Mouse (Mus musculus) embryonic facial prominence, embryonic 10.5 days (tissue): ENCODE data around the gene Arl15. TPM values are rescaled to one million over a fixed set of nuclear protein-coding genes. Genes with fewer than 3 reads are reported as not detected.

Source experiments
- DNase-seq: peaks from one replicate; pipeline ENCODE4 v3.0.0-alpha.2; 2017; ENCODE audit warnings: low spot score
- H3K27ac ChIP-seq: fragments of 300-500 bp; sonication (generic); replicated peaks from 2 replicates; pipeline ENCODE4 v1.5.1; 2016; ENCODE audit warnings: mild to moderate bottlenecking
- H3K27me3 ChIP-seq: fragments of 300-500 bp; sonication (generic); replicated peaks from 2 replicates; pipeline ENCODE4 v1.6.1; 2016; ENCODE audit warnings: low read depth, mild to moderate bottlenecking; ENCODE audit not compliant: poor library complexity, severe bottlenecking
- H3K36me3 ChIP-seq: fragments of 300-500 bp; sonication (generic); replicated peaks from 2 replicates; pipeline ENCODE4 v1.6.1; 2016; ENCODE audit warnings: mild to moderate bottlenecking, moderate library complexity
- H3K4me1 ChIP-seq: fragments of 300-500 bp; sonication (generic); 2 replicates; pipeline ENCODE4 v1.6.1; 2016
- H3K4me3 ChIP-seq: fragments of 300-500 bp; sonication (generic); 2 replicates; pipeline ENCODE4 v1.5.1; 2016; ENCODE audit warnings: mild to moderate bottlenecking, moderate library complexity
- H3K9me3 ChIP-seq: fragments of 300-500 bp; sonication (generic); 2 replicates; pipeline ENCODE4 v1.6.1; 2016; ENCODE audit warnings: mild to moderate bottlenecking
- WGBS: fragments of 180-500 bp; shearing (Covaris S2); methylation state at CpG from one replicate; pipeline ENCODE4 v1.1.7; 2016; 5-methylcytosine and 5-hydroxymethylcytosine counted together
- polyA plus RNA-seq: library from polyadenylated mRNA; unstranded; fragments of >200 nt; fragmentation: Nextera tagmentation; extraction: Ambion mirVana; gene quantifications from 2 replicates; pipeline ENCODE4 v1.2.1, GENCODE M21; 2016

The Arl15 gene
- polyA plus RNA-seq, 1 experiment from 2014 or later, result 11.1 TPM

DNA sequence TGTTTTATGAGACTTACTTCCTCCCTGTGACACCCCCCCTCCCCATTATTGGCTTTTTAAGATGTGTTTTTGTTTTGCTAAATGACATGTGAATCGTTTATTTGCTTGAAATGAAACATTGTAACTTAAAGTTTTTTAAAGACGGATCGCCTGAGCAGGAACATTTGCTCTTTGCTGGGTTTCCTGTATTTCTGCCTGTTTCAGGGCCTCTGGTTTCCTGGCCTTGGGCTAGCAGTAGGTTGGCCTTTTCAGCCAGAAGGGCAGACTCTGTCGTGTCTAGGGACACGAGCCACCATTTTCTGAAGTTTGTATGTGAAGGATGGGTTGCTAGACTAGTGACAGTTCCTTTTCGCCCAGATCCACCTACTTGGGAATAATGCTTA lies 18.3 kb downstream of the Arl15 start:
- no peak for DNase-seq
- Histone ChIP-seq H3K4me3 (no peak overlapping the region), H3K36me3 (peaks cover 6% of the 10 kb centered on the region; the same call in 1 of the 2 replicates), H3K27ac (no peak overlapping the region), H3K27me3 (no peaks in the 10 kb centered on the region), H3K9me3 (peaks cover under 1% of the 10 kb centered on the region; the same call in 1 of the 2 replicates), H3K4me1 (peaks cover 35% of the 10 kb centered on the region)
- WGBS, result 66% methylated on average over 6 of the region's 6 CpGs

DNA sequence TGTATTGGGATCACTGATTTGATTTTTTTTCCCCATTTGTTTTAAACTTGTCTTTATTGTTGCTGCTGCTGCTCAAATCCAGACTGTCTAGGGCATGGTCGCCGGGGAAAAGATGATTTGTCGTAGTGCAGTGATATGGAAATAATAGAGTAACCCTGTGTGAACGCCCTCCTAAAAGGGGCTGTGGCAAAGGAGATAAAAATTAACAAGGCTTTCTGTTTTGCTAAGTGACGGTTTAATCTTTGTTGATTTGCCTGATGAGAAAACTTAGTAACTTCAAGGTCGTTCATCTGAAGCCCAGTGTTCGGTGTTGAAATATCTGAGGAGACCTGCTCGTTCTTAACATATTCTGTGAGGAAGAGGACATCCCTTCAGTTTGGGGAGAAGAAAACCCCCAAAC lies 19.8 kb downstream of the Arl15 start:
- H3K9me3 ChIP-seq, result no peaks in the 10 kb centered on the region
- H3K36me3 ChIP-seq, result 0 out of 2 replicates have a peak, but pooled peaks cover 5% of the 10 kb centered on the region
- DNase-seq, result no peak
- H3K27me3 ChIP-seq, result no peaks in the 10 kb centered on the region
- no peak overlapping the region for H3K27ac ChIP-seq
- no peak overlapping the region for H3K4me3 ChIP-seq
- H3K4me1 ChIP-seq, result peaks cover 35% of the 10 kb centered on the region
- WGBS, result 90% methylated on average over 8 of the region's 8 CpGs

DNA sequence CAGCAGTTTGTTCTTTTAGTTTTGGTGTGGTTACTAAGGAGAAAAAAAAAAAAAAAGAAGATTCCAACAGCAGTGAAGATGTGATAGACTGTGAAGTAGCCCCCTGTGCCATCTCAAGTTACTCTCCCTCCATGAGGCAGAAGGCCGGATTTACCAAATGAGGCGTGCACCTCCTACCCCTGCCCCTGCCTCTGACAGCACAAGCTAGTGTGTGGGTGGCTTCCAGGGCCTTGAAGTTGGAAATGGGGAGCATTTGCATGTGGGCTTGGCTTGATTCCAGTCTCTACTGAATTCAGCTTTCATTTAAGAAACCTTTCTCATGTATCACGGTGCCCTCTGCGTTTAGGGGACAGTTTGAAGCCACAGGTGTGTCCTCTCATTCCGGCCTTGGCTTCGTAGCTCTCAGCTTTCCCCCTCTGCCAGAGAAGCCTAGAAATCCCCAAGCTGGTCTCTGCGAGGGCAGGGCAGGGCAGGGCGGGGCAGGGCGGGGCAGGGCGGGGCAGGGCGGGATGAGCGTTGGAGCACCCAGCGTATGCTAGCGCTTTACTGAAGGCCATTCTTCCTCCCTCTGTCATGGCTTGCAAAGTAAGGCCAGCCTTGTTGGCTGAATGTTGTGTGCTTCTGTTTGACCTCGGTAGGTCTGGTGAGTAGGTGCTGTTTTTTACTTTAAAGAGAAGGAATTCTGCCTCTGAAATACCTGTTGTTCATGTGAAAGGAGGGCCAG lies 21.6 kb downstream of the Arl15 start:
- no peak overlapping the region for H3K27ac ChIP-seq
- peak; percentile 24 for DNase-seq
- H3K36me3 ChIP-seq, result 0 out of 2 replicates have a peak, but pooled peaks cover under 1% of the 10 kb centered on the region
- H3K4me3 ChIP-seq, result no peak overlapping the region
- no peaks in the 10 kb centered on the region for H3K27me3 ChIP-seq
- 24% methylated on average over 15 of the region's 15 CpGs for WGBS
- H3K4me1 ChIP-seq, result peaks cover 35% of the 10 kb centered on the region
- H3K9me3 ChIP-seq, result no peaks in the 10 kb centered on the region

DNA sequence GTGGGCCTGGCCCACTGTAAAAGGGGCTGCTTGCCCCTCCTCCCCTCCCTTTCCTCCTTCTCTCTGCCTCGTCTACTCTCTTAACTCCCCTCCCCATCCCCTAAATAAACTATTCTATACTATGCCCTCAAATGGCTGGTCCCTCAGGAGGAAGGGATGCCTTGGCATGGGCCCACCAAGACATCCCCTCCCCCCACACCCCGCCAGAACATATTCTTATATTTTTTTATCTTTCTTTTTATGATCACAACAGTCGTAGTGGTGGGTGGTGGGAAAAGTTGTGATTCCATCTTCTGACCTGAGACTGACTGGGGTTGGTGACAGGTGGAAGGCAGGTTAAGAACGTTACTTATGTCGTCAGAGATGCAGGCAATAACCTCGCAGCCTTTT lies 22.1 kb downstream of the Arl15 start:
- Histone ChIP-seq H3K27ac (no peak overlapping the region), H3K4me3 (no peak overlapping the region), H3K9me3 (no peaks in the 10 kb centered on the region), H3K4me1 (peaks cover 35% of the 10 kb centered on the region), H3K36me3 (no peaks in the 10 kb centered on the region), H3K27me3 (no peaks in the 10 kb centered on the region)
- 70% methylated on average over 6 of the region's 6 CpGs for WGBS
- no peak for DNase-seq

DNA sequence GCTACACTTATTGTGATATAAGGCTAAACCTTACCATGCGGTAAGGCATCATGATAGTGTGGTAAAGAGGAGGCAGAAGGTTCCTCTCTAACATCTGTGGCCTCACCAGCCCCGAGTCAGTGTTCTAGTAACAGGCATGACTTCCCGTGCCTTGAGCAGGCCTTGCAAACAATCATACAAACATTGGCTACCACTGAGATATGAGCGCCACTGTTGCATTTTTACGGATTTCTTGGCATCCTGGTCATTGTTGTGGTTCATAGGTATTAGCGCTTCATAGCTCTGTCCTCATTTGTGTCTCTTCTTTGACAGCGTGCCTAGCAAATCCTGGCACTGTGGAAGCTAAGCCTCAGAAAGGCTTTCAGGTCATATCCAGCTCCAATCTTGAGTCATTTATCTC lies 24.7 kb downstream of the Arl15 start:
- no peak for DNase-seq
- H3K36me3 ChIP-seq, result no peaks in the 10 kb centered on the region

DNA sequence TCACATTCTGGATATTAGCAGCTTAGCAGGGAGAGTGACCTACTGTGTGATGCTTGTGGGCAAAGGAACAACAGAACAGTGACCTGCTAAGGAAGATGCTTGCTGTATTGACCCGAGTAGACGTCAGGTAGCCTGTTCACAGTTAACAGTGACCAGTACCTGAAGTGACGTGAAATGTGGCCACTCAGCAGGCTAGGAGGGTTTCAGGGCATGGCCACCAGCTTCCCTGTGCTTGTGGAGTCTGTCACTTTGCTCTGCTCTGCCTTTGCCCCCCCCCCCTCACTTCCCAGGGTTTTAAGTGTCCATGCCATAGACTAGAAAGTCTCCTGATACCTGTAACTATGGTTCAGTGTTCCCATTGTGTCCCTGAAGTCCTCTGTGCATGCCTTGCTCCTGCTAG lies 25.9 kb downstream of the Arl15 start:
- Histone ChIP-seq H3K27me3 (no peaks in the 10 kb centered on the region), H3K4me1 (peaks cover 25% of the 10 kb centered on the region), H3K27ac (no peak overlapping the region), H3K36me3 (no peaks in the 10 kb centered on the region), H3K9me3 (no peaks in the 10 kb centered on the region), H3K4me3 (no peak overlapping the region)
- no peak for DNase-seq
- 82% methylated on average over 3 of the region's 3 CpGs for WGBS

More for the DNA sequence above, 24.7 kb downstream of the Arl15 start:
- Histone ChIP-seq H3K4me1 (peaks cover 29% of the 10 kb centered on the region), H3K9me3 (no peaks in the 10 kb centered on the region), H3K27me3 (no peaks in the 10 kb centered on the region), H3K27ac (no peak overlapping the region), H3K4me3 (no peak overlapping the region)
- WGBS, result 94% methylated on average over 7 of the region's 7 CpGs

DNA sequence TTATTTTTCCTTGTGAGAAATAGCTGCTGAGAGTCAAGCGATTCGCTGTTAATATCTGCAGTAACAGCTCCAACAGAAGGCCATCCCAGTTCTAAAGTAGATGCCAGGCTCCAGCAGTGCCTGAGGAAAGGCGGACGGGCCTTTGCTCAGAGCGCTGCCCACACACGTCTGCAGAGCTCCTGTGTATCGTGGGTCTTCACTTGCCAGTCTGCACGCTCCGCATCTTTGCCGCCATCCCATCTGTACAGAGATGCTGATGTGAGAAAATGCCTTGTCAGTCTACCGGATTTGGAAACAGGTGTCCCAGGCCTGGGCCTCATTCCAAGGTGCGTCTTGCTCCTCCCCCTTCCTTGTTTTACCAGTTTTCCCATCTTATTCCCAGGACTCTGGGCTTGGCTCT lies 27.6 kb downstream of the Arl15 start:
- H3K4me1 ChIP-seq, result peaks cover 9% of the 10 kb centered on the region
- H3K9me3 ChIP-seq, result no peaks in the 10 kb centered on the region
- no peaks in the 10 kb centered on the region for H3K27me3 ChIP-seq

DNA sequence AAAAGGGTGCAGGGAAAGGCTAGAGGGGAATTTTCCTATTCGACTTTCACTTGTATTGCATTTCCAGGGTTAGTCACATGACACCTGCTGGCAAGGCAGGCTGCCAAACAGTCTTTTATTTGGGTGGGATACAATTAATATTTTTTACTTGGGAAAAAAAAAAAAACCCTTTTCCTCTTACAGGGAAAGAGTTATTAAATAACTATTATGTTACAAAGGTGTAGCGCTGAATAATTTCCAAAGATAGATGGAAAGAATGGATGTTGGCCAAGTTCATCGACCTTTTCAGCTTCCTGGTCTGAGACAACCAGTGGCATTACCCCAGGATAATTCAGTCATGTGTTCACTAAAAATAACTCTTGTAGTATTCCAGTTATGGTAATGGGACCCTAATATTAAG lies 29.7 kb downstream of the Arl15 start:
- Histone ChIP-seq H3K4me1 (peaks cover 22% of the 10 kb centered on the region), H3K4me3 (no peak overlapping the region), H3K27me3 (no peaks in the 10 kb centered on the region), H3K27ac (no peak overlapping the region), H3K9me3 (no peaks in the 10 kb centered on the region), H3K36me3 (peaks cover 3% of the 10 kb centered on the region; the same call in 1 of the 2 replicates)
- no peak for DNase-seq
- WGBS, result 92% methylated on average over 3 of the region's 3 CpGs

More for the DNA sequence above, 27.6 kb downstream of the Arl15 start:
- Histone ChIP-seq H3K4me3 (no peak overlapping the region), H3K27ac (no peak overlapping the region), H3K36me3 (no peaks in the 10 kb centered on the region)
- WGBS, result 91% methylated on average over 12 of the region's 12 CpGs
- DNase-seq, result no peak

DNA sequence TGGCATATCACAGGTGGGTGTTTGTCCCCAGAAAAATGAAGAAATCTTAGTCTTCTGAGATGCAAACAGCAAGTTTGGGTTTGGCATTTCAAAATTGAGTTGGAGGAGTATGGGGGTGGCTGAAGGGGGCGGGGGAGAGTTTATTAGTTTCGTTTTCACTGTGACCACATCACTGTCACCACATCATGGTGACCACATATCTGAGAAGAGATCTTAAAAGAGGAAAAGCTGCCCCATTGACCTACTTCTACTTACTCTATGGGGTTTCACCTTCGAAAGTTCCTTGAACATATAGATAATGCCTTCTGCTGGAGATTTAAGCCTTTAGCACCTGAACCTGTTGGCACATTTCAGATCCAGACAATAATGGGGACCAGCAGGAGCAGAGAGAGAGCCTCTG lies 34.3 kb downstream of the Arl15 start:
- peaks cover 4% of the 10 kb centered on the region; the same call in 1 of the 2 replicates for H3K9me3 ChIP-seq
- peaks cover 3% of the 10 kb centered on the region; the same call in 1 of the 2 replicates for H3K36me3 ChIP-seq
- H3K27ac ChIP-seq, result no peak overlapping the region
- H3K4me3 ChIP-seq, result no peak overlapping the region
- no peaks in the 10 kb centered on the region for H3K27me3 ChIP-seq
- peaks cover 23% of the 10 kb centered on the region for H3K4me1 ChIP-seq
- 92% methylated on average over 3 of the region's 3 CpGs for WGBS
- DNase-seq, result no peak

DNA sequence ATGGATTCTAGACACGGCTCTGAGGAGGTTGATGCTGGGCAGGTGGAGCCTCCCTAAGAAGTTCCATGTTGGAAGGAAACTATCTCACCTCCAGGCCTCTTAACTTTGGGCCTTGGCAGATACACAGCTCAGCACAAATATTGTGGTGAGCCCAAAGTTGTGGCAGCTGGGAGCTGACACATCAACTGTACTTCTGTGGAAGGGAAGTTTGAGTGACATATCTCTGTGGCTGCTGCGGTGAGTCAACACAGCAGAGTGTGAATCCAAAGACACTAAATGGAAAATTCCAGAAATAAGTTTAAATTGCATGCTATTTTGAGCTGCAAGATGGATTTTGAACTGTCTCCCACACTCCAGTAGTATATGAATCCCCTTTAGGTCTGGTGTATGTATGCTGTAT lies 34.8 kb downstream of the Arl15 start:
- H3K4me1 ChIP-seq, result peaks cover 24% of the 10 kb centered on the region; the same call in 1 of the 2 replicates
- H3K27me3 ChIP-seq, result no peaks in the 10 kb centered on the region
- WGBS, result 93% methylated on average over 2 of the region's 2 CpGs
- peaks cover 3% of the 10 kb centered on the region; the same call in 1 of the 2 replicates for H3K36me3 ChIP-seq
- H3K9me3 ChIP-seq, result peaks cover 4% of the 10 kb centered on the region; the same call in 1 of the 2 replicates
- no peak for DNase-seq
- no peak overlapping the region for H3K27ac ChIP-seq
- H3K4me3 ChIP-seq, result no peak overlapping the region

DNA sequence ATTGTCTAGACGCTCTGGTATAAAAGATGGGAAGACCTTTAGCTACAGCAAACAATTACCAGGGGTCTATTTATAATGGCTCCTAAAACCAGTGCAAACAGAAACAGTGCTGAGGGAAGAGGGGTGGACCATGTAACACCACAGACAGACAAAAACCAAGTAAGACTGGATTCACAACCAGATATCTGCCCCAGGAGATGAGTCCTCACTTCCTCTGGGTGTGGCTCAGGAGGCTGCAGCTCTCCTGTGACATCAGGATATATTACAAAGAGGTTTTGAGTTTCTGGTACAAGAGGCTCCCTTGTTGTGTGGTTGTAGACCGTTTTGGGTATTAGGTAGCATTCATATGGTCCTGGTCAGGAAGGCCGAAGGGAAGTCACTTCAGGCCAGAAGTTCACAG lies 36.5 kb downstream of the Arl15 start:
- DNase-seq, result no peak
- H3K27me3 ChIP-seq, result no peaks in the 10 kb centered on the region
- WGBS, result 74% methylated on average over 3 of the region's 3 CpGs
- no peak overlapping the region for H3K27ac ChIP-seq
- H3K4me1 ChIP-seq, result peaks cover 25% of the 10 kb centered on the region; the same call in 1 of the 2 replicates
- H3K9me3 ChIP-seq, result peaks cover 4% of the 10 kb centered on the region; the same call in 1 of the 2 replicates
- peaks cover 3% of the 10 kb centered on the region; the same call in 1 of the 2 replicates for H3K36me3 ChIP-seq
- no peak overlapping the region for H3K4me3 ChIP-seq

DNA sequence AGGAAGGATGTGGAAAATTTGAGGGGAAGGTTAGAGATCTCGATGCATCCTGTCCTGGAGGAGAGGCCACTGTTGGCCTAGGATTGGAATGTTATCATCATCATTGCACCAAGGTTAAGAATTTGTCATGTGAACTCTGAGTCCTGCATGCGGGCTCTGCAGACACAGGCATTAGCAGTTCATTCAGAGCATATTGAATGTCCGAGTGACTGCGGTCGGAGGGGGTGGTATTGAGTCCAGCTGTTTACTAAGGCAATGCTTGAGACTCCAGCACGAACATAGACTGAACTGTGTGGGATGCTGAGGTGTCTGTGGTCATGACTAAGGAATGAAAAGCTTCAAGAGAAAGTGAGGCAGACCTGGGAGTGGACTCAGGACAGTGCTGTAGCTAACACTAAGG lies 38.6 kb downstream of the Arl15 start:
- Histone ChIP-seq H3K27ac (no peak overlapping the region), H3K27me3 (no peaks in the 10 kb centered on the region), H3K9me3 (peaks cover 4% of the 10 kb centered on the region; the same call in 1 of the 2 replicates), H3K4me3 (no peak overlapping the region), H3K4me1 (peaks cover 13% of the 10 kb centered on the region; the same call in 1 of the 2 replicates), H3K36me3 (peaks cover 3% of the 10 kb centered on the region; the same call in 1 of the 2 replicates)
- DNase-seq, result no peak
- WGBS, result 87% methylated on average over 6 of the region's 6 CpGs

DNA sequence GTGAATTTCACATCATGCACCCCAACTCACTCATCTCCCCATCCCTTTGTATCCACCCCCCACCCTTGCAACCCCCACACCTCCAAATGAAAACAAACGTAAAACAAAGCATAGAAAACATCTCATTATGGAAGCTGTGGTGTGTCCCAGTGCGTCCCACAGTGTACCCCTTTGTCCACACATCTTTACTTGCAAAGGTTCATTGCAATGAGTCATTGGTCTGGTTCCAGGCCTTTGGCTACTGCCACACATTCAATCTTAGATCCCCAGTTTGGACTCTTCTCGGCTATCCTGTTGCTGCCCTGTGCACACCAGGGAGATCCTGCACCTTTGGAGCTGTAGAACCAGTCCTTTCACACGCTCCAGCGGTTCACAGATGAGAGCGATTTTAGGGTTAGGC lies 41.6 kb downstream of the Arl15 start:
- Histone ChIP-seq H3K36me3 (0 out of 2 replicates have a peak, but pooled peaks cover 6% of the 10 kb centered on the region), H3K27ac (no peak overlapping the region), H3K9me3 (peaks cover 4% of the 10 kb centered on the region; the same call in 1 of the 2 replicates), H3K27me3 (no peaks in the 10 kb centered on the region), H3K4me1 (peaks cover 10% of the 10 kb centered on the region; the same call in 1 of the 2 replicates), H3K4me3 (no peak overlapping the region)
- 93% methylated on average over 6 of the region's 6 CpGs for WGBS
- DNase-seq, result no peak
